Mouse (Mus musculus): ENCODE data around the gene Smug1. TPM values are rescaled to one million over a fixed set of nuclear protein-coding genes. Genes with fewer than 3 reads are reported as not detected.

Gene Smug1
- total and polyA plus RNA-seq, 2 experiments from 2014 or later = 11.9 to 40.1 TPM

DNA sequence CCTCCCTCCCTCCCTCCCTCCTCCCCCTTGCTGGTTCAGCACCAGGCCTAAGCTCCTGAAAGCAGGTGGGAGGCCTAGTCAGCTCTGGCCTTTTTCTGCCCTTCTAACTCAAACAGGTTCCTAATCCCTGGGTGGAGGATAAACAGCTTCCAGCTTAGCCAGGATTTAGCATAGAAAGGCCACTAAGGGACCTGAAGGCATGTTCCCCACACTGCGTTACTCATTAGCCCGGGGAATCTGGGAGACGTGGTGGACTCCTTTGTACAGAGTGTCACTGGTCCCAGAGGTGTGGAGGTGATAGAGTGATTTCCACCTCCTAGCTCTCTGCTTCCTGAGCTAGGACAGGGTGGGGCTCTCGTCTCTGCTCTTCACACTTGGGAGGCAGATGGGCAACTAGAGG is 57.0 kb downstream of the Smug1 start:
- H3K4me3 ChIP-seq (ENCODE audit: low read length) = no peak overlapping the region
- no peaks in the 10 kb centered on the region for H3K36me3 ChIP-seq (ENCODE audit: insufficient read depth, low read length)
- ATAC-seq = no peak
- H3K27me3 ChIP-seq (ENCODE audit: insufficient read depth, low read length) = no peaks in the 10 kb centered on the region
- no peak for TF ChIP-seq CTCF (IDR thresholded peaks at IDR 0.05; ENCODE audit: low read depth)
- no peak overlapping the region for H3K27ac ChIP-seq
- no peaks in the 10 kb centered on the region for H3K9me3 ChIP-seq (ENCODE audit: low read length)
- no peak for DNase-seq (ENCODE audit: low spot score)
- WGBS = 40% methylated on average over 4 of the region's 4 CpGs
- no peak overlapping the region for H3K4me2 ChIP-seq (ENCODE audit: low read depth, low read length)
- H3K4me1 ChIP-seq (ENCODE audit: insufficient read depth, low read length) = 0 out of 2 replicates have a peak, but pooled peaks cover 2% of the 10 kb centered on the region
- no peak overlapping the region for H3K9ac ChIP-seq (replicated peaks; ENCODE audit: low read length)

DNA sequence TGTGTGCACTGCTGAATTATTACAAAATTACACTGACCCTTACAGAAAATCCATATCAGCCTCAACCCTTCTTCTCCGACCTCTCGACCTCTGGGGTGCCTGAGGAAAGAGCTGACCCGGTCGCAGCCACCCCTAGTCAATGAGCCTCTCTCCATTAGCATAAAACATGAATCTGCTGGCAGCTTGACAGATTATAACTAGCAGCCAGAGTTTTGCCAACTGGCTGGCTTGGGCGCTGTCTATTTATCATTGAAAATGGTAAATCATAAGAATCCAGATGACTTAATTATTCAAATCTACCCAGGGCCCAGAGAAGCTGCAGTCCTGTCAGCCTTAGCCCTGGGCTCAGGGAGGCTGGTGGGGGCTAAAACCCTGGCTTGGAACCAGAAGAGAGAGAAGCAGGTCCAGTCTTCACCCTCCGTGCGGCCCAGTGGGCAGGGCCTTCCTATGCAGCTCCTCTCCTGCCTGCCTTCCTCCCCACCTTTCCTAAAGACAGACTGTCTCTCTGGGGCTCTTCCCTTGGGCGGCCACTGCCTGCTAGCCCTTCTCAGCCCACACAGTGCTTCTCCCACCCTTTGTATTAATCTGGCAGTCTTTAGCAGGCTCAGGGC is 58.7 kb downstream of the Smug1 start:
- ATAC-seq (0 out of 2 replicates have a peak, but pooled peaks have one; percentile 41), DNase-seq (ENCODE audit: low spot score) (peak; percentile 65)
- Histone ChIP-seq H3K4me2 (ENCODE audit: low read depth, low read length) (no peak overlapping the region), H3K9me3 (ENCODE audit: low read length) (no peaks in the 10 kb centered on the region), H3K9ac (replicated peaks; ENCODE audit: low read length) (no peak overlapping the region), H3K36me3 (ENCODE audit: insufficient read depth, low read length) (no peaks in the 10 kb centered on the region), H3K4me3 (ENCODE audit: low read length) (no peak overlapping the region), H3K27ac (peak overlapping the region; percentile 42; the same call in 1 of the 2 replicates), H3K4me1 (ENCODE audit: insufficient read depth, low read length) (0 out of 2 replicates have a peak, but pooled peaks cover 2% of the 10 kb centered on the region), H3K27me3 (ENCODE audit: insufficient read depth, low read length) (peaks cover 4% of the 10 kb centered on the region; the same call in 1 of the 2 replicates)
- TF ChIP-seq CTCF (IDR thresholded peaks at IDR 0.05; ENCODE audit: low read depth) = no peak
- 32% methylated on average over 8 of the region's 8 CpGs for WGBS

DNA sequence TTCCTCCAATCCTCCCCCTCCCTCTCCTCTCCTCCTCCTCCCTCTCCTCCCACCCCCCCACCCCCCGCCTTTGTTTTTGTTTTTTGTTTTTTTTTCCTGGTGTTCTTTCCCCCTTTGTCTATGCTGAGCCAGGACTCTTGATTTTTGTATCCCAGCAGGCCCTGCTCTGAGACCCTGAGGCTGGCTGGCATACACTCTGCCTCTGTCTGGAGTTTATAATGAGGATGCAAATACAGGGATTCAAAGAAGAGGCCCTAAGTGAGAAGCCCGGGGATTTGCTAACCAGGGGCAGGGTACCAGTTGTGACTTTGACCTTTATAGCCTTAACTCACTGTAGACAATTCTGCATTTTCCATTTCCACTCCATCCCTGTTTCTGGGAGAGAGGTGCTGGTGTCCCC is 60.7 kb downstream of the Smug1 start:
- Histone ChIP-seq H3K9ac (replicated peaks; ENCODE audit: low read length) (no peak overlapping the region), H3K4me3 (ENCODE audit: low read length) (no peak overlapping the region), H3K27ac (0 out of 2 replicates have a peak overlapping the region, but pooled peaks have one; percentile 7), H3K36me3 (ENCODE audit: insufficient read depth, low read length) (no peaks in the 10 kb centered on the region), H3K9me3 (ENCODE audit: low read length) (no peaks in the 10 kb centered on the region), H3K27me3 (ENCODE audit: insufficient read depth, low read length) (peaks cover 15% of the 10 kb centered on the region; the same call in 1 of the 2 replicates), H3K4me1 (ENCODE audit: insufficient read depth, low read length) (peaks cover 2% of the 10 kb centered on the region; the same call in 1 of the 2 replicates), H3K4me2 (ENCODE audit: low read depth, low read length) (no peak overlapping the region)
- no peak for ATAC-seq
- 5% methylated on average over 2 of the region's 2 CpGs for WGBS
- DNase-seq (ENCODE audit: low spot score) = no peak
- TF ChIP-seq CTCF (IDR thresholded peaks at IDR 0.05; ENCODE audit: low read depth) = no peak

Other genes starting within 250 kb of the Smug1 start
- not detected in 2 replicates for gene Hoxc13, start 246.0 kb downstream of the Smug1 start, total RNA-seq (2014; rRNA removed)
- not detected in 2 replicates for gene Hoxc13, start 246.0 kb downstream of the Smug1 start, polyA plus RNA-seq (2015; fragmentation: Nextera tagmentation; extraction: Ambion mirVana)
- gene Hoxc12, start 230.3 kb downstream of the Smug1 start, total RNA-seq (2014; rRNA removed) = not detected in 2 replicates
- gene Hoxc12, start 230.3 kb downstream of the Smug1 start, polyA plus RNA-seq (2015; fragmentation: Nextera tagmentation; extraction: Ambion mirVana) = not detected in 2 replicates
- not detected in 2 replicates for gene Hoxc11, start 212.7 kb downstream of the Smug1 start, total RNA-seq (2014; rRNA removed)
- not detected in 2 replicates for gene Hoxc11, start 212.7 kb downstream of the Smug1 start, polyA plus RNA-seq (2015; fragmentation: Nextera tagmentation; extraction: Ambion mirVana)
- not detected in 2 replicates for gene Hoxc10, start 200.3 kb downstream of the Smug1 start, total RNA-seq (2014; rRNA removed)
- gene Hoxc10, start 200.3 kb downstream of the Smug1 start, polyA plus RNA-seq (2015; fragmentation: Nextera tagmentation; extraction: Ambion mirVana) = not detected in 2 replicates
- 5.4 and 8.7 TPM in 2 replicates for gene Hoxc5, start 199.6 kb downstream of the Smug1 start, total RNA-seq (2014; rRNA removed)
- gene Hoxc5, start 199.6 kb downstream of the Smug1 start, polyA plus RNA-seq (2015; fragmentation: Nextera tagmentation; extraction: Ambion mirVana) = 6.4 and 7.3 TPM in 2 replicates
- not detected in 2 replicates for gene Hoxc9, start 190.7 kb downstream of the Smug1 start, total RNA-seq (2014; rRNA removed)
- gene Hoxc9, start 190.7 kb downstream of the Smug1 start, polyA plus RNA-seq (2015; fragmentation: Nextera tagmentation; extraction: Ambion mirVana) = not detected in 2 replicates
- gene Hoxc8, start 176.5 kb downstream of the Smug1 start, total RNA-seq (2014; rRNA removed) = 0.26 TPM in 1 of 2 replicates, not detected in the other
- gene Hoxc8, start 176.5 kb downstream of the Smug1 start, polyA plus RNA-seq (2015; fragmentation: Nextera tagmentation; extraction: Ambion mirVana) = not detected in 2 replicates
- gene Hoxc6, start 168.8 kb downstream of the Smug1 start, total RNA-seq (2014; rRNA removed) = 0.43 and 1.4 TPM in 2 replicates
- gene Hoxc6, start 168.8 kb downstream of the Smug1 start, polyA plus RNA-seq (2015; fragmentation: Nextera tagmentation; extraction: Ambion mirVana) = 0.59 and 1.2 TPM in 2 replicates
- 12.5 and 13.1 TPM in 2 replicates for gene Hoxc4, start 148.2 kb downstream of the Smug1 start, total RNA-seq (2014; rRNA removed)
- gene Hoxc4, start 148.2 kb downstream of the Smug1 start, polyA plus RNA-seq (2015; fragmentation: Nextera tagmentation; extraction: Ambion mirVana) = 33.0 and 35.4 TPM in 2 replicates
- 125 and 134 TPM in 2 replicates for gene Cbx5, start 72.7 kb upstream of the Smug1 start, total RNA-seq (2014; rRNA removed)
- 95.3 and 98.1 TPM in 2 replicates for gene Cbx5, start 72.7 kb upstream of the Smug1 start, polyA plus RNA-seq (2015; fragmentation: Nextera tagmentation; extraction: Ambion mirVana)
- 117 and 148 TPM in 2 replicates for gene Hnrnpa1, start 73.3 kb upstream of the Smug1 start, total RNA-seq (2014; rRNA removed)
- gene Hnrnpa1, start 73.3 kb upstream of the Smug1 start, polyA plus RNA-seq (2015; fragmentation: Nextera tagmentation; extraction: Ambion mirVana) = 596 and 630 TPM in 2 replicates
- 0.63 TPM in 1 of 2 replicates, not detected in the other for gene Nfe2, start 91.3 kb upstream of the Smug1 start, total RNA-seq (2014; rRNA removed)
- 0.20 and 0.33 TPM in 2 replicates for gene Nfe2, start 91.3 kb upstream of the Smug1 start, polyA plus RNA-seq (2015; fragmentation: Nextera tagmentation; extraction: Ambion mirVana)
- 149 and 155 TPM in 2 replicates for gene Copz1, start 105.6 kb upstream of the Smug1 start, total RNA-seq (2014; rRNA removed)
- 181 TPM in 2 replicates for gene Copz1, start 105.6 kb upstream of the Smug1 start, polyA plus RNA-seq (2015; fragmentation: Nextera tagmentation; extraction: Ambion mirVana)
- gene Gpr84, start 143.5 kb upstream of the Smug1 start, total RNA-seq (2014; rRNA removed) = 0.58 and 0.86 TPM in 2 replicates
- gene Gpr84, start 143.5 kb upstream of the Smug1 start, polyA plus RNA-seq (2015; fragmentation: Nextera tagmentation; extraction: Ambion mirVana) = 0.30 and 0.37 TPM in 2 replicates
- gene Zfp385a, start 173.0 kb upstream of the Smug1 start, total RNA-seq (2014; rRNA removed) = 20.6 and 25.8 TPM in 2 replicates
- 19.8 and 23.1 TPM in 2 replicates for gene Zfp385a, start 173.0 kb upstream of the Smug1 start, polyA plus RNA-seq (2015; fragmentation: Nextera tagmentation; extraction: Ambion mirVana)
- 8.2 and 8.3 TPM in 2 replicates for gene Itga5, start 199.7 kb upstream of the Smug1 start, total RNA-seq (2014; rRNA removed)
- 4.9 and 5.0 TPM in 2 replicates for gene Itga5, start 199.7 kb upstream of the Smug1 start, polyA plus RNA-seq (2015; fragmentation: Nextera tagmentation; extraction: Ambion mirVana)